Mouse (Mus musculus): ENCODE data around the gene Mamld1.
"Not testable (repeated sequence)": the region's sequence is repeated elsewhere in the genome, so short reads cannot be mapped to it uniquely, and the experiment has no call there.

Gene Mamld1

GRCm38 (mm10) chrX:71049864-71050576 lies at the start of gene Mamld1:
Gene Mamld1 (plus strand): TSS chrX:71050256.
- peak; percentile 84 for DNase-seq

GRCm38 (mm10) chrX:71024718-71025117 lies 25.3 kb upstream of the Mamld1 start:
- no peak for DNase-seq

- no peak for DNase-seq
Measured at GRCm38 (mm10) chrX:71028007-71028406, 22.0 kb upstream of the Mamld1 start.

- not testable (repeated sequence) for DNase-seq
Measured at GRCm38 (mm10) chrX:71028976-71029375, 21.1 kb upstream of the Mamld1 start.

- DNase-seq: peak; percentile 6
Measured at GRCm38 (mm10) chrX:71050677-71051311, 738 bp downstream of the Mamld1 start.

GRCm38 (mm10) chrX:71051361-71052114 lies 1.5 kb downstream of the Mamld1 start:
- peak; percentile 11 for DNase-seq

GRCm38 (mm10) chrX:71052115-71052478 lies 2.0 kb downstream of the Mamld1 start:
- DNase-seq: peak; percentile 72

- DNase-seq: peak; percentile 35
Measured at GRCm38 (mm10) chrX:71052481-71053216, 2.6 kb downstream of the Mamld1 start.

GRCm38 (mm10) chrX:71053246-71053645 lies 3.2 kb downstream of the Mamld1 start:
- no peak for DNase-seq

- DNase-seq: no peak
Measured at GRCm38 (mm10) chrX:71056968-71057367, 6.9 kb downstream of the Mamld1 start.

- DNase-seq: no peak
Measured at GRCm38 (mm10) chrX:71085092-71085807, 35.2 kb downstream of the Mamld1 start.

- no peak for DNase-seq
Measured at GRCm38 (mm10) chrX:71087370-71088079, 37.5 kb downstream of the Mamld1 start.

GRCm38 (mm10) chrX:71088080-71088414 lies 38.0 kb downstream of the Mamld1 start:
- no peak for DNase-seq

- DNase-seq: no peak
Measured at GRCm38 (mm10) chrX:71105820-71106219, 55.8 kb downstream of the Mamld1 start.

- DNase-seq: peak; percentile 66
Measured at GRCm38 (mm10) chrX:71106392-71106791, 56.3 kb downstream of the Mamld1 start.

GRCm38 (mm10) chrX:71108056-71108735 lies 58.1 kb downstream of the Mamld1 start:
- DNase-seq: no peak

- no peak for DNase-seq
Measured at GRCm38 (mm10) chrX:71110333-71110732, 60.3 kb downstream of the Mamld1 start.

GRCm38 (mm10) chrX:71122359-71123293 lies 72.6 kb downstream of the Mamld1 start:
- no peak for DNase-seq

GRCm38 (mm10) chrX:71125013-71125412 lies 75.0 kb downstream of the Mamld1 start:
- no peak for DNase-seq

- DNase-seq: peak; percentile 30
Measured at GRCm38 (mm10) chrX:71131464-71131863, 81.4 kb downstream of the Mamld1 start.
